Mouse (Mus musculus) ES-E14 (cell line): ENCODE measurements around the gene Arxes2. TPM values are rescaled to one million over a fixed set of nuclear protein-coding genes. Genes with fewer than 3 reads are reported as not detected.
"Not testable (repeated sequence)": the region's sequence is repeated elsewhere in the genome, so short reads cannot be mapped to it uniquely, and the experiment has no call there.

Experiments
- DNase-seq: peaks from one replicate; pipeline ENCODE4 v3.0.0-alpha.2; 2013; ENCODE audit warnings: low read depth, low spot score
- H3K27ac ChIP-seq: 2 replicates; pipeline ENCODE4 v1.5.1; 2012; ENCODE audit warnings: low read depth, mild to moderate bottlenecking, low read length, moderate library complexity, mixed read lengths; ENCODE audit not compliant: poor library complexity, insufficient read depth, severe bottlenecking
- H3K36me3 ChIP-seq: 2 replicates; pipeline ENCODE4 v1.6.1; 2012; ENCODE audit warnings: mild to moderate bottlenecking, low read length, moderate library complexity, mixed read lengths; ENCODE audit not compliant: control insufficient read depth, poor library complexity, insufficient read depth, severe bottlenecking
- H3K4me1 ChIP-seq, 2 experiments: fragments of 150-350 bp in 1 of 2; sonication (generic) in 1 of 2; 2 replicates each; pipeline ENCODE4 v1.6.1; 2012; ENCODE audit warnings: low read length in 2 of 2, mild to moderate bottlenecking in 1 of 2, mixed read lengths in 1 of 2; ENCODE audit not compliant: control insufficient read depth in 2 of 2, insufficient read depth in 2 of 2, poor library complexity in 1 of 2
- H3K4me3 ChIP-seq, 2 experiments: fragments of 150-350 bp in 1 of 2; sonication (generic) in 1 of 2; 2 replicates each; pipeline ENCODE4 v1.5.1; 2012; ENCODE audit warnings: low read length in 2 of 2, low read depth in 1 of 2, mild to moderate bottlenecking in 1 of 2, mixed read lengths in 1 of 2; ENCODE audit not compliant: insufficient read depth in 1 of 2, poor library complexity in 1 of 2, severe bottlenecking in 1 of 2
- H3K9ac ChIP-seq: 2 replicates; pipeline ENCODE4 v1.6.1; 2012; ENCODE audit warnings: low read depth, mild to moderate bottlenecking, low read length, mixed read lengths; ENCODE audit not compliant: poor library complexity, insufficient read depth, severe bottlenecking
- H3K9me3 ChIP-seq: fragments of 150-350 bp; sonication (generic); 2 replicates; pipeline ENCODE4 v1.6.1; 2012; ENCODE audit warnings: low read depth, mild to moderate bottlenecking, low read length; ENCODE audit not compliant: control insufficient read depth, insufficient read depth
- CHD2 ChIP-seq: IDR thresholded peaks from 2 replicates; pipeline ENCODE4 v1.6.1; 2014; ENCODE audit warnings: mild to moderate bottlenecking, low read depth, low read length, inconsistent platforms
- HCFC1 ChIP-seq: IDR thresholded peaks from 2 replicates; pipeline ENCODE4 v1.6.1; 2012; ENCODE audit warnings: low read length, inconsistent platforms, borderline replicate concordance; ENCODE audit not compliant: insufficient read depth
- MAFK ChIP-seq: IDR thresholded peaks from 2 replicates; pipeline ENCODE4 v1.6.1; 2014; ENCODE audit warnings: mild to moderate bottlenecking, low read depth, low read length, inconsistent platforms; ENCODE audit not compliant: insufficient read depth
- ZC3H11A ChIP-seq: IDR thresholded peaks from 2 replicates; pipeline ENCODE4 v1.6.1; 2012; ENCODE audit warnings: low read depth, mild to moderate bottlenecking, inconsistent platforms, low read length, borderline replicate concordance
- ZNF384 ChIP-seq: IDR thresholded peaks from 2 replicates; pipeline ENCODE4 v1.6.1; 2012; ENCODE audit warnings: low read depth, low read length, inconsistent platforms
- in situ Hi-C, 2 experiments: fragments of 600-800 bp; cut with MboI; formaldehyde crosslinking; loops; one replicate each; pipeline ENCODE4 v1.15.1; 2025; ENCODE audit warnings: low sequenced_read_pairs in 2 of 2, inconsistent platforms in 1 of 2; ENCODE audit not compliant: unreplicated experiment in 2 of 2
- total RNA-seq: library from RNA; depleted of rRNA; stranded (reverse); fragments of 300-350 nt; gene quantifications from 2 replicates; pipeline ENCODE4 v1.2.3, GENCODE M21; 2012; rRNA removed

The Arxes2 gene
- total RNA-seq, 1 experiment: 54.2 TPM

- H3K27ac ChIP-seq: no peak overlapping the region
- H3K9ac ChIP-seq: no peak overlapping the region
- no peaks in the 10 kb centered on the region for H3K9me3 ChIP-seq
- no peak for DNase-seq
- TF ChIP-seq CHD2: no peak
- no peaks in the 10 kb centered on the region for H3K4me1 ChIP-seq
- H3K4me3 ChIP-seq: no peak overlapping the region
- in situ Hi-C loops: no loop called here
- H3K36me3 ChIP-seq: no peaks in the 10 kb centered on the region
Observed at GRCm38 (mm10) chrX:136030331-136030730, 36.7 kb downstream of the Arxes2 start.

GRCm38 (mm10) chrX:136032799-136033763 lies 39.5 kb downstream of the Arxes2 start, which contains the start of gene Arxes1:
TSS of gene Arxes1 (plus strand) at chrX:136033367.
- H3K9me3 ChIP-seq, H3K4me1 ChIP-seq, H3K36me3 ChIP-seq, H3K27ac ChIP-seq, in situ Hi-C loops, DNase-seq: not testable (repeated sequence)
- Histone ChIP-seq H3K9ac (peak within 1 kb of the TSS; percentile 32), H3K4me3 (peak within 1 kb of the TSS; percentile 46 to 58; a peak in 3 of 4 replicates)

GRCm38 (mm10) chrX:136043726-136044125 lies 50.1 kb downstream of the Arxes2 start:
- Histone ChIP-seq H3K36me3 (no peaks in the 10 kb centered on the region), H3K27ac (no peak overlapping the region), H3K9me3 (no peaks in the 10 kb centered on the region), H3K4me1 (no peaks in the 10 kb centered on the region), H3K9ac (no peak overlapping the region), H3K4me3 (no peak overlapping the region)
- in situ Hi-C loops: no loop called here
- TF ChIP-seq HCFC1 (no peak), MAFK (no peak), ZC3H11A (no peak), ZNF384 (no peak), CHD2 (no peak)
- no peak for DNase-seq

Other genes starting within 250 kb of the Arxes2 start
- 8.8 and 15.0 TPM in 2 replicates for gene Bhlhb9, start 196.2 kb upstream of the Arxes2 start, total RNA-seq
- 11.8 and 16.3 TPM in 2 replicates for gene Gprasp2, start 154.8 kb upstream of the Arxes2 start, total RNA-seq
- 17.7 and 30.7 TPM in 2 replicates for gene Arxes1, start 39.5 kb downstream of the Arxes2 start, total RNA-seq
- 43.2 and 54.1 TPM in 2 replicates for gene Bex2, start 74.4 kb downstream of the Arxes2 start, total RNA-seq
- gene Nxf3, start 91.4 kb downstream of the Arxes2 start, total RNA-seq: 3.0 and 6.6 TPM in 2 replicates
- 49.2 and 68.7 TPM in 2 replicates for gene Bex4, start 145.2 kb downstream of the Arxes2 start, total RNA-seq
- gene Tceal8, start 178.5 kb downstream of the Arxes2 start, total RNA-seq: 35.5 and 76.2 TPM in 2 replicates
- 1.6 and 6.2 TPM in 2 replicates for gene Tceal5, start 210.1 kb downstream of the Arxes2 start, total RNA-seq
- gene Tceal7, start 221.0 kb downstream of the Arxes2 start, total RNA-seq: 1.2 and 2.8 TPM in 2 replicates
- 389 and 461 TPM in 2 replicates for gene Bex1, start 221.7 kb downstream of the Arxes2 start, total RNA-seq